Mouse (Mus musculus) yolk sac, embryonic 10.5 days (tissue): Measurements from ENCODE around the gene Tmem236.

Experiments used
- DNase-seq: peaks from one replicate; pipeline ENCODE4 v3.0.0-alpha.2; 2017; ENCODE audit warnings: low spot score

Gene Tmem236

DNA sequence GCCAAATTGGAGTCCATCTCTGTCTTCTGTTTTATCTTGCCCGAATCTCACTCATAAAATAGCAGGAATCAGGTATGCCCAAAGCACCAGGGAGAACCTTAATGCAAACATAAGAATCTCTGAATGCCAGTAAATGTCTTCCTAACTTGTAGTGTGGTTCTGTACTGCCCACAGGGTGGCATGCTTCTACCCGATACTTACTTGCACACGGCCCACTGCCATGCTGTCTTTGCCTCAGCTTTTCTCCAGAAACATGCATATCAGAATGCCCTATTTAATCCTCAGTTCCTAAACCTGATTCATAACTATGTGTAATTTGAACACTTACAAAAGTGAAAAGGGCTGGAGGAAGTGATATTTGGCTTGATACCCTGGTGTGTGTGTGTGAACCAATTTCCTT is 77.6 kb downstream of the Tmem236 start:
- no peak for DNase-seq

DNA sequence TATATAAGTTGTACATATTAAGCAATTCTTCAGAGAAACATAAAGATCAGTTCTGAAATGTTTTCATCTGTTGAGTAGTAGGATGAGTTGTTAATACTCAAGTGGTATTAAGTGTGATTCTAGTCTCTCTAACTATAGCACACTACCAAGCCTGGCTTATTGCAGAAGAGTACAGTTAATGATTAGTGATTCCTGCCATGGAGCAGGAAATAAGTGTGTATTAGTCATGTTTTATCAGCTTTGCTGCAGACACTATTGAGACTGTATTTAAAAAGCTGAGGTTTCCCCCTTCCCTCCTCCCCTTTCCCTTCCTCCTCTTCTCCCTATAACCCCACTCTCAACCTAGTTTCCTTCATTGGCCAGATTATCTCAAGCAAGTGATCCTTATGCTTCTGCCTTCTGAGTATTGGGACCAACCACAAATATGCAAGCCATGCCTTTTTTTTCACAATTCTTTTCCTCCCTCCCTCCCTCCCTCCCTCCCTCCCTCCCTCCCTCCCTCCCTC is 84.1 kb downstream of the Tmem236 start:
- DNase-seq, result no peak

DNA sequence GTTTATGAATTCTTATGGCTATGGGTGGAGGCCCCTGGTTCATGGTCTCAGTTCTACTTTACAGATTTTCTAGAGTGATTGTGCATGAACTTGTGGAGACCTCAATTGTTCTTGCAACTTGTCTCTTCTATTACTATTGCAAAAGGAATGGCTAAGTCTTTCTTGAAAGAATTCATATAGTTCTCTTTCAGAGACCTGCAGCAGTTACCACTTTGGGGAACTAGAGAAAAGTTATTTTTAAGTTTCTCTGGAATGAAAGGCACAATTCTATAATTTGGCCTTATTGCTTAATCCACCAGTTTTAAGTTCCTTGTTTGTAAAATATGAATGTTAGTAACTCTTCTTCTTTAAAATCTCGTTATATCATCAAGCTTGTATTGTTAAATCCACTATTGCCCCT is 87.8 kb downstream of the Tmem236 start:
- no peak for DNase-seq

DNA sequence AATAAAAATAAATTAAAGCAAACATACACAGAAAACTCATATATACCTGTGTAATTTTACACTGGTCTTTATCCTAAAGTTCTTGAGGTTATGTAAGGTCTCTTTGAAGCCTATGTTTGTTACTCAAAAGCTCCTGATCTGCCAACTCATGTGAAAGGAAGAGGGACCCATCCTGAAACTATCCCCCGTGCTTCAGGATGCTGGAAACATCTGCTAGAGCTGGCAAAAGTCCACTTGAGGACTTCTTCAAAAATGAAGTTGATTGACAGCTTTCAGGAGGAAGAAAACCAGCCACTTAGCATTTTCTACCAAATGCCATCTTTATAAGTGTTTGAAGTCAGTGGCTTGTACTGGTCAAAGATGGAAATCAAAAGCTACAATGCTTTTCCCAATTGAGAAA is 94.8 kb downstream of the Tmem236 start:
- DNase-seq, result no peak
